Mouse (Mus musculus) kidney, postnatal 10 days (tissue): Measurements from ENCODE around the gene Gm5592.
"Not testable (repeated sequence)": the region's sequence is repeated elsewhere in the genome, so short reads cannot be mapped to it uniquely, and the experiment has no call there.

Experiments used
- DNase-seq: peaks from one replicate; pipeline ENCODE4 v3.0.0; 2021; ENCODE audit warnings: mixed read lengths

Gene Gm5592

DNA sequence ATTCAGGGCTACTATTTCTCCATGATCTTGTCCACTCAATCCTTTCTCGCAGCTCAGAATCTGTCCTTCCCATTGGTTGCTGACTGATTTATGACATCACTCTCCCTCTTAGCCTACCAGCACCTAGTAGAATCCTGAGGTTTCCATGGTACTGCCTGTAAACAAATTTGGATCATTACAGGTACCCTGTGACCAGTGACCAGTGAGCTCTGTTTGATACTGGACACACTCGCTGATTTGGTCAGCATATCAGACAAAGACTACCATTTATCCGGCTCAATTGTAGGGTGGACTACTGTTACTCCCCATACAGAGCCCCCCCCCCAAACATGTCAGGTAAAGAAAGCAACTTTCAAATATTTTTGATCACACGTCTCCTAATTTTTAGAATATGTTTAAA is at the start of gene Gm5592:
Gene Gm5592, plus strand, starts transcription at position 301 of the 400 bp plus-strand sequence.
- DNase-seq: not testable (repeated sequence)

- not testable (repeated sequence) for DNase-seq
These were observed 2.2 kb downstream of the Gm5592 start for GRCm38 (mm10) chr7:41155806-41156205.

DNA sequence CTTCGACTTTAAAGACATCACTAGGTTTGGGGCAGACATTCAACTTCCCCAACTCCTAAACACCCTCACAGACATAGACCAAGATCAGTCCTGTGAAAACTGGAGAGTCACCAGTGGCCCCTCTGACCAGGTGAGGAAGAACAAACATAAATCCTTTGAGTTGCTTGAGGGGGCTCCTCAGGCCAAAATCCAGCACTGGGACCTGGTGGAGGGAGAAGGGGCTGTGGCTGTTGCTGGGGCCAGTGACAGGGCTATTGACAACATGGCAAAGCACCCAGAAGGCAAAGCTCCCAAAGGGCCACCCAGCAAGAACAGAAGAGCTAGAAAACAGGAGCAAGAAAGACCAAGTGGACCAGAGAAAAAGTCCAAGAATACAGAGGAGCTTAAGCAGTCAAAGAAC is 4.2 kb downstream of the Gm5592 start:
- DNase-seq: not testable (repeated sequence)

- DNase-seq: not testable (repeated sequence)
These were observed 4.9 kb downstream of the Gm5592 start for GRCm38 (mm10) chr7:41158562-41158961.

DNA sequence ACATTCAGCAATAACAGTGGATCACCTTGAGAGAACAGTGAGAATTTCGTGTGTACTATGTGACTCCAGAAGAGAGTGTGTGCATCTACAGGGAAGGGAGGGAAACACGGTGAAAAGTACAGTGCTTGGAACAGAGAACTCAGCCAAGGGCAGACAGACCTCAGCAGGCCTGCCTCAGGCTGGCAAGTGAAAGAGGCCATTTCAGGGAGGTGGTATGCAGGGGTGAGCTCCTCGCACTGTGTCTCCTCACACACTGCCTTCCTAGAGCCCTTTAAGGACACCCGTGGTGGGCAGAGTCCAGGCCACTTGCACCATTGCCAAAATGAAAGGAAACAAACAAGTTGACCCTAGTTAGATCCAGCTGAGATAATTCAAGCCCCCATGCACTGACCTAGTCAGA is 40.0 kb downstream of the Gm5592 start:
- no peak for DNase-seq
